ENCODE assay signal across 37 mouse cellular contexts in the genomic region with DNA sequence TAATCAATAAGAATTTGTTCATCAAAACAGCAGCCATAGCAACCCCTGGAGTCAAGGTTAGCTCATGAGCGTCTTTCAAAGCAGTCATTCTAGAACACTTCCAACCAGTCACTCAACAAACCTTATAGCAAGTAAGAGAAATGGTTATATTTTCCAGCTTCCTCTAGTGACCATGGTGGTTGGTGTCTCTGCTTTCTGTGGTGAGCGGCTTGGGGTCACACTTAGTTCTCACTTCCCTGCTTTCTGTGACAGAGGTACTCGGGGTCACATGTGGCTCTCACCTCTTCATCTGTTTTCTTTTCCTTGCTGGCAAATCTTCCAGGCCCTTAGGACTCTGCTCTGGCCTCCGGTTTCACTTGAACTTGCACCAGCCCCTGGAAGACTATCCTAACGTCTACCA. TPM values are rescaled to one million over a fixed set of nuclear protein-coding genes. Genes with fewer than 3 reads are reported as not detected.
"Had no signal": no experiment of that assay in that cellular context is flagged by ENCODE, and none has a peak within 500 bp of the region (broad histone marks: within the 10 kb centered on the region; RNA-seq: fewer than 3 reads in every experiment).

No protein-coding gene starts in this region.

- H3K27ac ChIP-seq: left cerebral cortex, adult 2 months; limb, embryonic 10.5 days; limb, embryonic 12.5 days; limb, embryonic 13.5 days; limb, embryonic 15.5 days; liver, embryonic 12.5 days; liver, embryonic 13.5 days; liver, embryonic 14.5 days; liver, embryonic 15.5 days; lung, embryonic 15.5 days; macrophage; midbrain, embryonic 10.5 days; midbrain, embryonic 12.5 days; midbrain, embryonic 13.5 days; midbrain, embryonic 15.5 days had no signal

- H3K27me3 ChIP-seq: limb, embryonic 12.5 days; limb, embryonic 13.5 days; limb, embryonic 15.5 days; liver, embryonic 13.5 days; liver, embryonic 15.5 days; lung, embryonic 15.5 days; megakaryocyte, embryonic 14.5 days; midbrain, embryonic 12.5 days; midbrain, embryonic 13.5 days; midbrain, embryonic 15.5 days had no signal

- H3K9me3 ChIP-seq: limb, embryonic 10.5 days; limb, embryonic 12.5 days; limb, embryonic 13.5 days; limb, embryonic 15.5 days; liver, embryonic 12.5 days; liver, embryonic 13.5 days; liver, embryonic 15.5 days; lung, embryonic 15.5 days; megakaryocyte, embryonic 14.5 days; midbrain, embryonic 10.5 days; midbrain, embryonic 12.5 days; midbrain, embryonic 13.5 days; midbrain, embryonic 15.5 days had no signal

- DNase-seq: left cerebral cortex, postnatal 4 days; liver; liver, embryonic 13.5 days; liver, postnatal 0 days; lung, adult 18-20 months; lung, adult 2 months; lung, embryonic 14.5 days; lung, postnatal 14 days; lung, postnatal 36 days; lung, postnatal 4 days had no signal

- H3K4me3 ChIP-seq: left cerebral cortex, adult 2 months; limb, embryonic 10.5 days; limb, embryonic 12.5 days; limb, embryonic 13.5 days; limb, embryonic 15.5 days; liver, embryonic 12.5 days; liver, embryonic 13.5 days; liver, embryonic 15.5 days; lung, embryonic 15.5 days; megakaryocyte, embryonic 14.5 days; midbrain, embryonic 10.5 days; midbrain, embryonic 12.5 days; midbrain, embryonic 13.5 days; midbrain, embryonic 15.5 days; myocyte had no signal

- ATAC-seq: liver, embryonic 12.5 days; liver, postnatal 0 days; lung, postnatal 0 days; midbrain, embryonic 13.5 days; midbrain, embryonic 15.5 days; midbrain, embryonic 16.5 days had no signal

- H3K4me1 ChIP-seq: limb, embryonic 12.5 days; limb, embryonic 13.5 days; limb, embryonic 15.5 days; liver, embryonic 12.5 days; liver, embryonic 13.5 days; liver, embryonic 15.5 days; lung, embryonic 15.5 days; megakaryocyte, embryonic 14.5 days; midbrain, embryonic 10.5 days; midbrain, embryonic 12.5 days; midbrain, embryonic 13.5 days; midbrain, embryonic 15.5 days had no signal

- H3K4me2 ChIP-seq: limb, embryonic 12.5 days; limb, embryonic 13.5 days; limb, embryonic 15.5 days; liver, embryonic 11.5 days; liver, embryonic 12.5 days; liver, embryonic 13.5 days; liver, embryonic 15.5 days; lung, embryonic 14.5 days; lung, embryonic 15.5 days; midbrain, embryonic 12.5 days; midbrain, embryonic 13.5 days; midbrain, embryonic 15.5 days had no signal

- H3K9ac ChIP-seq: limb, embryonic 12.5 days; limb, embryonic 13.5 days; limb, embryonic 15.5 days; liver, embryonic 12.5 days; liver, embryonic 13.5 days; liver, embryonic 14.5 days; liver, embryonic 15.5 days; liver, postnatal 0 days; lung, embryonic 14.5 days; lung, embryonic 15.5 days; midbrain, embryonic 12.5 days; midbrain, embryonic 13.5 days; midbrain, embryonic 15.5 days had no signal

- H3K36me3 ChIP-seq: limb, embryonic 10.5 days; limb, embryonic 12.5 days; limb, embryonic 13.5 days; limb, embryonic 15.5 days; liver, embryonic 12.5 days; liver, embryonic 13.5 days; liver, embryonic 15.5 days; lung, embryonic 15.5 days; midbrain, embryonic 10.5 days; midbrain, embryonic 12.5 days; midbrain, embryonic 13.5 days; midbrain, embryonic 15.5 days had no signal

RNA-seq across cellular contexts. Expression of gene Slc28a3, which starts 8.6 kb away (rescaled TPM):
- total RNA-seq: left cerebral cortex, adult 18-20 months; left cerebral cortex, postnatal 10 days; liver, adult 2 months; megakaryocyte, adult 5-6 weeks; megakaryocyte-erythroid progenitor cell, adult 5-6 weeks; midbrain, postnatal 0 days; monocyte, adult 5-6 weeks had no signal
- polyA plus RNA-seq: liver, adult 2 months; liver, embryonic 12.5 days; liver, embryonic 13.5 days; liver, postnatal 0 days; lung, embryonic 15.5 days; macrophage; midbrain, embryonic 10.5 days; midbrain, embryonic 12.5 days; midbrain, embryonic 13.5 days; midbrain, embryonic 16.5 days; midbrain, postnatal 0 days; myocyte; neural tube, embryonic 11.5 days had no signal
